Mouse (Mus musculus) neural tube, embryonic 10.5 days (tissue): ENCODE results near the gene Lrrc31.

Source experiments
- DNase-seq: peaks from one replicate; pipeline ENCODE4 v3.0.0-alpha.2; 2017; ENCODE audit warnings: low spot score; ENCODE audit errors: extremely low spot score

Gene Lrrc31

DNA sequence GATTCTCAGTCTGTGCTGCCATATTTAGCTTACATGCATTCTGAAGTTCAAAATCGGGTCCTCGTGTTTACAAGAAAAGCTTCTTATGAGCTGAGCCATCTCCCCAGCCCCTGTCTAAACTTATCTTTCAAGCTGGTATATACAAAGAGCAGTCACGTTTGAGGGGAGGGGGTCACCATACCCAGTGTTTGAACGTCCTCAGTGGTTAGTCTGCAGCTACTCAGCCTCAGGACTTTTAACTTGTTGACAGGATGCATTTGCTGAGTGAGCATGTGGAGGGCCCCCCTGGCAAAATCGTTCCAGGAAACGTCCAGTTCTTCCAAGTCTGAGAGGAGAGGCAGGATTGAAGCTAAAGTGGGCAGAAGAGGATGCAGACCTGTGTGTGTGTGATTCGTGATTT lies 8.7 kb downstream of the Lrrc31 start:
- no peak for DNase-seq

- no peak for DNase-seq
These were observed 12.4 kb downstream of the Lrrc31 start for GRCm38 (mm10) chr3:30687216-30687615.

GRCm38 (mm10) chr3:30683190-30683589 lies 16.5 kb downstream of the Lrrc31 start:
- DNase-seq = no peak

DNA sequence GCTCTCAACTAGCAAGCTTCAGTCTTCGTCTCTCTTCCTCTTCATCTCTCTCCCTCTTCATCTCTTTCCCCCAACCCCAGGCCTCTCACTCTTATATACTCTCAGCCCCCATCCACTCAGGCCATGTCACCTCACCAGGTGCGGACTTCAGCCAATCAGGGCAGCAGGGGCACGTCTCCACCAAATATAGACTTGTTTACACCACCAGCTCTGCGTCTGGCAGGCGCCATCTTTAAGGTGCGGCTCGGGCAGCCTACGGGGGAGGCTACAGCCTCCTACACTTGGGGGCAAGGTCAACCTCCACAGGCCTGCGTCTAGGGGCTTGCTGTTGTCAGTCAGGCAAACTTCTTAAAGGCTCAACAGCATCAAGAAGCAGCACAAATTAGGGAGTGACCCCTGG lies 41.2 kb downstream of the Lrrc31 start:
- DNase-seq = no peak

- DNase-seq = no peak
These were observed 43.7 kb downstream of the Lrrc31 start for GRCm38 (mm10) chr3:30655937-30656336.

DNA sequence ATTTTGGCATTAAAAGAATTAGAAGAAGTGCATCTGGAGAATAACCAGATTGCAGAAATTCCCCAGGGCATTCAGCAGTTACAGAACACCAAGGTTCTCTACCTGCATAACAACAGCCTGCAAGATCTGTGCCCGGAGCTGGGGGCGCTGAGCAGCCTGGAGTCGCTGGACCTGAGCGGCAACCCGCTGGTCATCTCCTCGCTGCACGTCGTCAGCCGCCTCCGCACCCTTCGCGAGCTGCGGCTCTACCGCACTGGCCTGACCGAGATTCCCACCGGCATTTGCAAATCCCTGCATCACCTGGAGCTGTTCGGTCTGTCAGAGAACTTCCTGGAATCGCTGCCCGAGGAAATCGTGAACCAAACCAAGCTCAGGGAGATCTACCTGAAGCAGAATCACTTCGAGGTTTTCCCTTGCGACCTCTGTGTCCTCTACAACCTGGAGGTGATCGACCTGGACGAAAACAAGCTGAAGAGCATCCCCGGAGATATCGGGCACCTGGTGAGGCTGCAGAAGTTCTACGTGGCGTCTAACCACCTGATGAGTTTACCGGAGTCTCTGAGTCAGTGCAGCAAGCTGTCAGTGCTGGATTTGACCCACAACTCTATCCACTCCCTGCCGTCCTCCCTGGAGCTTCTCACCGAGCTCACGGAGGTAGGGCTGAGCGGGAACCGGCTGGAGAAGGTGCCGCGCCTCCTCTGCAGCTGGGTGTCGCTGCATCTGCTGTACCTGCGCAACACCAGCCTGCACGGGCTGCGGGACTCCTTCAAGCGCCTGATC lies 49.4 kb downstream of the Lrrc31 start:
- DNase-seq = peak; percentile 43

- DNase-seq = no peak
These were observed 51.2 kb downstream of the Lrrc31 start for GRCm38 (mm10) chr3:30648466-30648865.

GRCm38 (mm10) chr3:30647440-30648090 lies 52.1 kb downstream of the Lrrc31 start, which contains the start of gene Lrrc34:
Lrrc34 (minus strand) TSS chr3:30647869.
- peak; percentile 73 for DNase-seq

GRCm38 (mm10) chr3:30646761-30647160 lies 52.9 kb downstream of the Lrrc31 start:
- DNase-seq = no peak

- DNase-seq = no peak
These were observed 55.4 kb downstream of the Lrrc31 start, which contains the start of gene Lrriq4 for GRCm38 (mm10) chr3:30644207-30644606. Lrriq4 (plus strand) TSS chr3:30644507.

DNA sequence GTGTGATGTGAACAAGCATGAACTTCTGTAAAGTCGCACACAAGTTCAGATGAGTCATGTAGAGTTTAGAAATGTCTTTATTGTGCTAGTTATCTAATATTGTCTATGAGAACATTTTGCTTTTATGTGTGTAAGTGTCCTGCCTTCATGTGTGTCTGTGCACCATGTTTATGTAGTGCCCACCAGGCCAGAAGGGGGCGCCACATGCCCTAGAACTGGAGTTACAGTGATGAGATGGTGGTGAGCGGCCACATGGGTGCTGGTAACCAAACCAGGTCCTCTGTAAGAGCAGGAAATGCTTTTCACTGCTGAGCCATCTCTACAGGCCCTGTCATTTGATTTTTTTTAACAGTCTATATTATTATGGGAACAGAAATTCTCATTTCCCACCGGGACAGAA lies 64.0 kb downstream of the Lrrc31 start:
- DNase-seq = no peak

DNA sequence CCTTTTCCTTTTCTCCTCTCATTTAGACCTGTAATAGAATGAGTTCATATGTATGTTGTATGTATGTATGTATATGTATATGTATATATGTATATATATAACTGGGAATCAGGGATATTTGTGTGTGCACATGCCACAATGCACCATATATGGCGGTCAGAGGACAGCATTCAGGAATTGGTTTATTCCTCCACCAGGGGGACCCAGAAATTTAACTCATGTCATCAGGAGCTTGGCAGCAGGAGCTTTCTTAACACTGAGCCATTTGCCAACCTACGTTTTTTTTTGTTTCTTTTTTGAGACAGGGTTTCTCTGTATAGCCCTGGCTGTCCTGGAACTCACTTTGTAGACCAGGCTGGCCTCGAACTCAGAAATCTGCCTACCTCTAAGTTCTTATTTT lies 66.0 kb downstream of the Lrrc31 start:
- DNase-seq = no peak
